Mouse (Mus musculus): ENCODE measurements around the gene Fxyd5. TPM values are rescaled to one million over a fixed set of nuclear protein-coding genes. Genes with fewer than 3 reads are reported as not detected.

Gene Fxyd5
- polyA plus RNA-seq, 1 experiment from 2014 or later, result 7.8 TPM

DNA sequence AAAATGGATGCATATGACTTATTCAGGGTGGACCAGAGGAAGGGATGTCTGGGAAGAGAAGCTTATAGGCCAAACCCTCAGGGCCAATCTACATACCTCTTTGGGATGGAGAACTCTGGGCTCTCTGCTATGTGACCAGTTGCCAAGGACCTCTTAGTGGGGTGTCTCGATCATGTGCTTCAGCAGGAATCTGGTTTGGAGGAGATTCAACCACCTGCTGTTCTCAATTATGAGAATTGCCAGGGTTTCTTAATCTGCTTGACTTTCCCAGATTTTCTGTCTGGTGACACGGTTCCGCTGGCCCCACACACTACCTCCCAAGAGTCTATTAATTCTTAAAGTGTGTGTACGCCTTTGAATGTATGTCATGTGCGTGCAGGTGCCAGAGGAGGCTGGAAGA is 48.3 kb downstream of the Fxyd5 start:
- Histone ChIP-seq H3K27me3 (ENCODE audit: control insufficient read depth, insufficient read depth, low read length) (no peaks in the 10 kb centered on the region), H3K4me3 (ENCODE audit: low read depth, low read length) (no peak overlapping the region), H3K36me3 (ENCODE audit: control insufficient read depth, insufficient read depth, low read length) (no peaks in the 10 kb centered on the region), H3K9me3 (ENCODE audit: control insufficient read depth, low read length) (no peaks in the 10 kb centered on the region), H3K4me1 (ENCODE audit: control insufficient read depth, insufficient read depth, low read length) (no peaks in the 10 kb centered on the region), H3K27ac (ENCODE audit: low read depth, low read length) (no peak overlapping the region), H3K9ac (replicated peaks; ENCODE audit: low read depth, low read length) (no peak overlapping the region), H3K4me2 (ENCODE audit: low read depth, low read length) (no peak overlapping the region)
- no peak for ATAC-seq (ENCODE audit: low read depth)
- 82% methylated on average over 5 of the region's 5 CpGs for WGBS

DNA sequence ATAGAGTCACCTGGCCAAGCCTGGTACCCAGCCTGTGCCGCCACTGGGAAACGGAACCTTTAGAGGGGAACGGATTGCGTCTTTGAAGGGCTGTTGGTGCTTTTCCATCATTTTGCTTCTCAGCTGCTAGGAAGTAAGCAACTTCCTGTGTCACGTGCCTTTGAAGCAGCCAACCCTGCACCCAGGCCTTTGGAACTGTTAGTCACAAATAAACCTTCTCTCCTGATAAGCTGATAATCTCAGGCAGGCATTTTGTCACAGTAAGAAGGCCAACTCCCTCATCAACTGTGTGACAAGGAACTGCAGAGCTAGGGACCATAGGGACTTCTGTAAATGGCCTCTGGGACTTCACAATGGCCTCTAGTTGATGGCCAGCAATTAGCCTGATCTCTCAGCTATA is 50.1 kb downstream of the Fxyd5 start:
- 87% methylated on average over 5 of the region's 5 CpGs for WGBS
- H3K27me3 ChIP-seq (ENCODE audit: control insufficient read depth, insufficient read depth, low read length), result no peaks in the 10 kb centered on the region
- H3K36me3 ChIP-seq (ENCODE audit: control insufficient read depth, insufficient read depth, low read length), result no peaks in the 10 kb centered on the region
- ATAC-seq (ENCODE audit: low read depth), result no peak
- H3K4me2 ChIP-seq (ENCODE audit: low read depth, low read length), result no peak overlapping the region
- H3K9ac ChIP-seq (replicated peaks; ENCODE audit: low read depth, low read length), result no peak overlapping the region
- H3K9me3 ChIP-seq (ENCODE audit: control insufficient read depth, low read length), result no peaks in the 10 kb centered on the region
- no peak overlapping the region for H3K27ac ChIP-seq (ENCODE audit: low read depth, low read length)
- H3K4me1 ChIP-seq (ENCODE audit: control insufficient read depth, insufficient read depth, low read length), result no peaks in the 10 kb centered on the region
- no peak overlapping the region for H3K4me3 ChIP-seq (ENCODE audit: low read depth, low read length)

DNA sequence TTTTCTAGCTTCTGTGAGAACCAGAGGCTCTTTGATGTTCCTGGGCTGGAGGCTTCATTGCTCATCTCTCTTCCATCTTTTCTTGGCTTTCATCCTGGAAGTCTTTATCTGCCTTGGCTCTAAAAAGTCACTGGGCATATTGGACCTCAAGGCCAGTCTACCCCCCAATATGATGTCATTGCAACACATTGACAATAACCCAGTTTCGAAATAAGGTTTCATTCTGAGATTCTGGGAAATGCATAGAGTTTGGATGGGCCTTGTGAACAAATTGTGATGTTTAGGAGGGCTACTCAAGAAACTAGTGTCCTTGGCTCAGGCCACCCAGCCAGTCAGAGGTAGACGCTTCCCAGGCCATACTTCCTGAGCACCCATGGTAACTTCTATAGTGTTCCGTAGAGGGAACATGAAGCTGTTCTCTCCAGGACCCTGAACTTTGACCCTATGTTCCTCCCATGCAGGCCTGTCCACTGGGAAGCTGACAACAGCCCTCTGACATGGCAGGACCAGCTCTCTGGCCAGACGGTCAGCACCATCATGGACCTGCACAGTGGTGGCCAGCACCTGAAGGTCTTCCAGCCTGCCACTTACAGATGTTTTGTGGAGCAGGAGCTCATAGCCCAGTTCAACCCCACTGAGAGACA is 53.6 kb downstream of the Fxyd5 start:
- no peaks in the 10 kb centered on the region for H3K36me3 ChIP-seq (ENCODE audit: control insufficient read depth, insufficient read depth, low read length)
- WGBS, result 90% methylated on average over 4 of the region's 4 CpGs
- H3K4me1 ChIP-seq (ENCODE audit: control insufficient read depth, insufficient read depth, low read length), result no peaks in the 10 kb centered on the region
- H3K4me3 ChIP-seq (ENCODE audit: low read depth, low read length), result no peak overlapping the region
- no peaks in the 10 kb centered on the region for H3K27me3 ChIP-seq (ENCODE audit: control insufficient read depth, insufficient read depth, low read length)
- H3K9me3 ChIP-seq (ENCODE audit: control insufficient read depth, low read length), result no peaks in the 10 kb centered on the region
- no peak overlapping the region for H3K4me2 ChIP-seq (ENCODE audit: low read depth, low read length)
- ATAC-seq (ENCODE audit: low read depth), result no peak
- H3K9ac ChIP-seq (replicated peaks; ENCODE audit: low read depth, low read length), result no peak overlapping the region
- no peak overlapping the region for H3K27ac ChIP-seq (ENCODE audit: low read depth, low read length)

DNA sequence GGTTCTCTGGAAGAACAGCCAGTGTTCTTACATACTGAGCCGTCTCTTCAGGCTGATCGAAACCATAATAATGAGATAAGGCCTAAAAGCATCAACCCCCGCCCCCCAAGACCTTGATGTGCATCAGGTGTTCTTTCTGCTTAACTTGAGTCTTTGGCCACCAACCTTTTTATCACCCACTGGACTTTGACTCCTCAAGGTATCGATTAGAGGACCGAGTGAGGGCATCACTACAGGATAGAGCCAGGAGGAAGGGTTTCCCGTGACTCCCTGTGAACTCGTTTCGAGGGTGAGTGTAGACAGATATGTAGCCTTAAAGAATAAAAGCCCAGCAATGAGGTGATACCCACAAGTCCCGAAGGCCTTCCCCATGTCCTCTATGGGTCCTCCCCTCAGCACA is 56.9 kb downstream of the Fxyd5 start:
- ATAC-seq (ENCODE audit: low read depth), result no peak
- H3K36me3 ChIP-seq (ENCODE audit: control insufficient read depth, insufficient read depth, low read length), result no peaks in the 10 kb centered on the region
- WGBS, result 86% methylated on average over 9 of the region's 9 CpGs

More for the DNA sequence above, 56.9 kb downstream of the Fxyd5 start:
- no peak overlapping the region for H3K9ac ChIP-seq (replicated peaks; ENCODE audit: low read depth, low read length)
- H3K27me3 ChIP-seq (ENCODE audit: control insufficient read depth, insufficient read depth, low read length), result no peaks in the 10 kb centered on the region
- H3K27ac ChIP-seq (ENCODE audit: low read depth, low read length), result no peak overlapping the region
- no peak overlapping the region for H3K4me2 ChIP-seq (ENCODE audit: low read depth, low read length)
- no peaks in the 10 kb centered on the region for H3K9me3 ChIP-seq (ENCODE audit: control insufficient read depth, low read length)
- no peaks in the 10 kb centered on the region for H3K4me1 ChIP-seq (ENCODE audit: control insufficient read depth, insufficient read depth, low read length)
- no peak overlapping the region for H3K4me3 ChIP-seq (ENCODE audit: low read depth, low read length)

Small RNA genes within 50 kb of the gene (microRNA-seq; reads per million reads assigned to microRNA genes)
- not detected for gene Mir7050

Other genes starting within 250 kb of the Fxyd5 start
- gene Ffar2, start 218.7 kb downstream of the Fxyd5 start, polyA plus RNA-seq (2014; fragmentation: Nextera tagmentation; extraction: Ambion mirVana), result 0.24 and 0.35 TPM in 2 replicates
- not detected in 2 replicates for gene Ffar3, start 186.3 kb downstream of the Fxyd5 start, polyA plus RNA-seq (2014; fragmentation: Nextera tagmentation; extraction: Ambion mirVana)
- gene Ffar1, start 180.9 kb downstream of the Fxyd5 start, polyA plus RNA-seq (2014; fragmentation: Nextera tagmentation; extraction: Ambion mirVana), result not detected in 2 replicates
- not detected in 2 replicates for gene Cd22, start 162.1 kb downstream of the Fxyd5 start, polyA plus RNA-seq (2014; fragmentation: Nextera tagmentation; extraction: Ambion mirVana)
- 2.4 and 2.5 TPM in 2 replicates for gene Mag, start 127.6 kb downstream of the Fxyd5 start, polyA plus RNA-seq (2014; fragmentation: Nextera tagmentation; extraction: Ambion mirVana)
- gene Hamp2, start 117.8 kb downstream of the Fxyd5 start, polyA plus RNA-seq (2014; fragmentation: Nextera tagmentation; extraction: Ambion mirVana), result not detected in 2 replicates
- gene Hamp, start 98.4 kb downstream of the Fxyd5 start, polyA plus RNA-seq (2014; fragmentation: Nextera tagmentation; extraction: Ambion mirVana), result not detected in 2 replicates
- gene Usf2, start 85.7 kb downstream of the Fxyd5 start, polyA plus RNA-seq (2014; fragmentation: Nextera tagmentation; extraction: Ambion mirVana), result 28.2 and 28.9 TPM in 2 replicates
- gene Lsr, start 69.0 kb downstream of the Fxyd5 start, polyA plus RNA-seq (2014; fragmentation: Nextera tagmentation; extraction: Ambion mirVana), result 10.2 and 15.3 TPM in 2 replicates
- gene Fam187b, start 68.7 kb downstream of the Fxyd5 start, polyA plus RNA-seq (2014; fragmentation: Nextera tagmentation; extraction: Ambion mirVana), result 0.40 and 0.44 TPM in 2 replicates
- 252 and 299 TPM in 2 replicates for gene Fxyd7, start 9.0 kb upstream of the Fxyd5 start, polyA plus RNA-seq (2014; fragmentation: Nextera tagmentation; extraction: Ambion mirVana)
- gene Fxyd1, start 14.7 kb upstream of the Fxyd5 start, polyA plus RNA-seq (2014; fragmentation: Nextera tagmentation; extraction: Ambion mirVana), result 9.6 and 22.9 TPM in 2 replicates
- gene Lgi4, start 16.9 kb upstream of the Fxyd5 start, polyA plus RNA-seq (2014; fragmentation: Nextera tagmentation; extraction: Ambion mirVana), result 1.1 TPM in 1 of 2 replicates, not detected in the other
- 0.35 TPM in 1 of 2 replicates, not detected in the other for gene Fxyd3, start 34.2 kb upstream of the Fxyd5 start, polyA plus RNA-seq (2014; fragmentation: Nextera tagmentation; extraction: Ambion mirVana)
- 0.67 TPM in 1 of 2 replicates, not detected in the other for gene Hpn, start 72.8 kb upstream of the Fxyd5 start, polyA plus RNA-seq (2014; fragmentation: Nextera tagmentation; extraction: Ambion mirVana)
- 12.0 and 17.6 TPM in 2 replicates for gene Scn1b, start 84.5 kb upstream of the Fxyd5 start, polyA plus RNA-seq (2014; fragmentation: Nextera tagmentation; extraction: Ambion mirVana)
- gene Gramd1a, start 113.4 kb upstream of the Fxyd5 start, polyA plus RNA-seq (2014; fragmentation: Nextera tagmentation; extraction: Ambion mirVana), result 180 and 208 TPM in 2 replicates
- not detected in 2 replicates for gene Scgb2b2, start 248.0 kb upstream of the Fxyd5 start, polyA plus RNA-seq (2014; fragmentation: Nextera tagmentation; extraction: Ambion mirVana)
- gene Scgb1b2, start 249.3 kb upstream of the Fxyd5 start, polyA plus RNA-seq (2014; fragmentation: Nextera tagmentation; extraction: Ambion mirVana), result not detected in 2 replicates